Mouse (Mus musculus) forebrain, embryonic 16.5 days (tissue): ENCODE results near the gene Cyp4f18. TPM values are rescaled to one million over a fixed set of nuclear protein-coding genes. Genes with fewer than 3 reads are reported as not detected.
"Not testable (repeated sequence)": the region's sequence is repeated elsewhere in the genome, so short reads cannot be mapped to it uniquely, and the experiment has no call there.

Experiments used
- ATAC-seq: fragments of 200-750 bp; cut with Nextera tagmentation; 2 replicates; pipeline ENCODE4 v1.8.0; 2017; ENCODE audit warnings: mild to moderate bottlenecking, moderate library complexity
- H3K27ac ChIP-seq: fragments of 300-500 bp; sonication (generic); 2 replicates; pipeline ENCODE4 v1.5.1; 2014; ENCODE audit warnings: low read length, control low read depth
- H3K27me3 ChIP-seq: fragments of 300-500 bp; sonication (generic); replicated peaks from 2 replicates; pipeline ENCODE4 v1.6.1; 2014; ENCODE audit warnings: low read length; ENCODE audit not compliant: control insufficient read depth, insufficient read depth
- H3K36me3 ChIP-seq: fragments of 300-500 bp; sonication (generic); 2 replicates; pipeline ENCODE4 v1.6.1; 2014; ENCODE audit not compliant: control insufficient read depth, insufficient read depth
- H3K4me1 ChIP-seq: fragments of 300-500 bp; sonication (generic); replicated peaks from 2 replicates; pipeline ENCODE4 v1.6.1; 2014; ENCODE audit warnings: low read length; ENCODE audit not compliant: control insufficient read depth, insufficient read depth
- H3K4me2 ChIP-seq: fragments of 300-500 bp; sonication (generic); 2 replicates; pipeline ENCODE4 v1.6.1; 2014; ENCODE audit warnings: mild to moderate bottlenecking, low read length, control low read depth
- H3K4me3 ChIP-seq: fragments of 300-500 bp; sonication (generic); replicated peaks from 2 replicates; pipeline ENCODE4 v1.5.1; 2014; ENCODE audit warnings: mild to moderate bottlenecking, low read length, control low read depth
- H3K9ac ChIP-seq: fragments of 300-500 bp; sonication (generic); replicated peaks from 2 replicates; pipeline ENCODE4 v1.6.1; 2014; ENCODE audit warnings: low read depth, low read length, control low read depth
- H3K9me3 ChIP-seq: fragments of 300-500 bp; sonication (generic); 2 replicates; pipeline ENCODE4 v1.6.1; 2016; ENCODE audit warnings: low read length; ENCODE audit not compliant: control insufficient read depth
- WGBS: fragments of 180-500 bp; shearing (Covaris S2); extraction: QIAGEN DNeasy Blood & Tissue Kit; methylation state at CpG from one replicate; pipeline ENCODE4 v1.1.7; 2014; 5-methylcytosine and 5-hydroxymethylcytosine counted together
- polyA plus RNA-seq: library from polyadenylated mRNA; unstranded; fragments of >200 nt; fragmentation: Nextera tagmentation; extraction: Ambion mirVana; gene quantifications from 2 replicates; pipeline ENCODE4 v1.2.1, GENCODE M21; 2015

Gene Cyp4f18
- polyA plus RNA-seq, 1 experiment from 2014 or later, result 0.79 TPM

- WGBS, result 77% methylated on average over 2 of the region's 2 CpGs
- H3K27me3 ChIP-seq, H3K4me2 ChIP-seq, H3K4me1 ChIP-seq, H3K9me3 ChIP-seq, H3K27ac ChIP-seq, ATAC-seq, H3K9ac ChIP-seq, H3K4me3 ChIP-seq, H3K36me3 ChIP-seq: not testable (repeated sequence)
These were observed 7.9 kb upstream of the Cyp4f18 start for GRCm38 (mm10) chr8:72017339-72017738.

- 74% methylated on average over 6 of the region's 6 CpGs for WGBS
- H3K27me3 ChIP-seq, result not testable (repeated sequence)
These were observed 4.2 kb upstream of the Cyp4f18 start for GRCm38 (mm10) chr8:72013506-72014228.

GRCm38 (mm10) chr8:72008134-72008641 is 1.2 kb downstream of the Cyp4f18 start:
- 80% methylated on average over 3 of the region's 3 CpGs for WGBS
- Histone ChIP-seq H3K27ac (no peak overlapping the region), H3K4me1 (no peaks in the 10 kb centered on the region), H3K9ac (no peak overlapping the region), H3K27me3 (no peaks in the 10 kb centered on the region), H3K4me3 (no peak overlapping the region), H3K9me3 (no peaks in the 10 kb centered on the region), H3K36me3 (no peaks in the 10 kb centered on the region), H3K4me2 (no peak overlapping the region)
- ATAC-seq, result no peak

More at GRCm38 (mm10) chr8:72013506-72014228, 4.2 kb upstream of the Cyp4f18 start:
- not testable (repeated sequence) for H3K4me1 ChIP-seq, ATAC-seq, H3K27ac ChIP-seq, H3K36me3 ChIP-seq, H3K4me2 ChIP-seq, H3K4me3 ChIP-seq, H3K9ac ChIP-seq, H3K9me3 ChIP-seq

GRCm38 (mm10) chr8:72006763-72007162 is 2.7 kb downstream of the Cyp4f18 start:
- H3K4me2 ChIP-seq, result no peak overlapping the region
- H3K9me3 ChIP-seq, result no peaks in the 10 kb centered on the region
- H3K9ac ChIP-seq, result no peak overlapping the region
- H3K4me3 ChIP-seq, result no peak overlapping the region
- ATAC-seq, result no peak
- H3K4me1 ChIP-seq, result no peaks in the 10 kb centered on the region
- no peaks in the 10 kb centered on the region for H3K36me3 ChIP-seq
- WGBS, result 75% methylated on average over 1 of the region's 1 CpGs
- H3K27ac ChIP-seq, result no peak overlapping the region
- H3K27me3 ChIP-seq, result no peaks in the 10 kb centered on the region

GRCm38 (mm10) chr8:72005912-72006311 is 3.5 kb downstream of the Cyp4f18 start:
- WGBS, result 87% methylated on average over 3 of the region's 3 CpGs
- Histone ChIP-seq H3K9ac (no peak overlapping the region), H3K36me3 (no peaks in the 10 kb centered on the region), H3K9me3 (no peaks in the 10 kb centered on the region), H3K4me2 (no peak overlapping the region), H3K4me3 (no peak overlapping the region), H3K4me1 (no peaks in the 10 kb centered on the region), H3K27ac (no peak overlapping the region), H3K27me3 (no peaks in the 10 kb centered on the region)
- ATAC-seq, result no peak

- no peaks in the 10 kb centered on the region for H3K9me3 ChIP-seq
- no peak overlapping the region for H3K4me2 ChIP-seq
- H3K27ac ChIP-seq, result no peak overlapping the region
- no peak for ATAC-seq
- H3K36me3 ChIP-seq, result no peaks in the 10 kb centered on the region
- H3K4me1 ChIP-seq, result no peaks in the 10 kb centered on the region
- no peak overlapping the region for H3K4me3 ChIP-seq
- no peak overlapping the region for H3K9ac ChIP-seq
- H3K27me3 ChIP-seq, result no peaks in the 10 kb centered on the region
These were observed 6.5 kb downstream of the Cyp4f18 start for GRCm38 (mm10) chr8:72002942-72003341.

GRCm38 (mm10) chr8:72000223-72000622 is 9.2 kb downstream of the Cyp4f18 start:
- no peaks in the 10 kb centered on the region for H3K9me3 ChIP-seq
- 60% methylated on average over 3 of the region's 3 CpGs for WGBS
- H3K9ac ChIP-seq, result no peak overlapping the region
- H3K27ac ChIP-seq, result no peak overlapping the region
- no peaks in the 10 kb centered on the region for H3K36me3 ChIP-seq
- no peak overlapping the region for H3K4me3 ChIP-seq
- no peak overlapping the region for H3K4me2 ChIP-seq
- H3K4me1 ChIP-seq, result no peaks in the 10 kb centered on the region
- no peak for ATAC-seq
- no peaks in the 10 kb centered on the region for H3K27me3 ChIP-seq

- Histone ChIP-seq H3K4me2 (no peak overlapping the region), H3K27ac (no peak overlapping the region), H3K4me3 (no peak overlapping the region), H3K36me3 (no peaks in the 10 kb centered on the region), H3K9me3 (no peaks in the 10 kb centered on the region), H3K9ac (no peak overlapping the region), H3K27me3 (no peaks in the 10 kb centered on the region), H3K4me1 (no peaks in the 10 kb centered on the region)
- WGBS, result 95% methylated on average over 1 of the region's 1 CpGs
- ATAC-seq, result no peak
These were observed 10.0 kb downstream of the Cyp4f18 start for GRCm38 (mm10) chr8:71999434-71999833.

- Histone ChIP-seq H3K4me3 (peak overlapping the region; percentile 47), H3K27me3 (0 out of 2 replicates have a peak, but pooled peaks cover 2% of the 10 kb centered on the region), H3K9me3 (no peaks in the 10 kb centered on the region), H3K4me1 (0 out of 2 replicates have a peak, but pooled peaks cover 3% of the 10 kb centered on the region), H3K4me2 (peak overlapping the region; percentile 61), H3K27ac (0 out of 2 replicates have a peak overlapping the region, but pooled peaks have one; percentile 21), H3K9ac (peak overlapping the region; percentile 63), H3K36me3 (no peaks in the 10 kb centered on the region)
- 57% methylated on average over 13 of the region's 13 CpGs for WGBS
- peak; percentile 49; the same call in 1 of the 2 replicates for ATAC-seq
These were observed 20.4 kb downstream of the Cyp4f18 start for GRCm38 (mm10) chr8:71988867-71989599.
